Mouse (Mus musculus): Measurements from ENCODE around the gene Crls1. TPM values are rescaled to one million over a fixed set of nuclear protein-coding genes. Genes with fewer than 3 reads are reported as not detected.

The Crls1 gene
- total RNA-seq, 2 experiments from 2014 or later = 15.1 to 16.0 TPM

DNA sequence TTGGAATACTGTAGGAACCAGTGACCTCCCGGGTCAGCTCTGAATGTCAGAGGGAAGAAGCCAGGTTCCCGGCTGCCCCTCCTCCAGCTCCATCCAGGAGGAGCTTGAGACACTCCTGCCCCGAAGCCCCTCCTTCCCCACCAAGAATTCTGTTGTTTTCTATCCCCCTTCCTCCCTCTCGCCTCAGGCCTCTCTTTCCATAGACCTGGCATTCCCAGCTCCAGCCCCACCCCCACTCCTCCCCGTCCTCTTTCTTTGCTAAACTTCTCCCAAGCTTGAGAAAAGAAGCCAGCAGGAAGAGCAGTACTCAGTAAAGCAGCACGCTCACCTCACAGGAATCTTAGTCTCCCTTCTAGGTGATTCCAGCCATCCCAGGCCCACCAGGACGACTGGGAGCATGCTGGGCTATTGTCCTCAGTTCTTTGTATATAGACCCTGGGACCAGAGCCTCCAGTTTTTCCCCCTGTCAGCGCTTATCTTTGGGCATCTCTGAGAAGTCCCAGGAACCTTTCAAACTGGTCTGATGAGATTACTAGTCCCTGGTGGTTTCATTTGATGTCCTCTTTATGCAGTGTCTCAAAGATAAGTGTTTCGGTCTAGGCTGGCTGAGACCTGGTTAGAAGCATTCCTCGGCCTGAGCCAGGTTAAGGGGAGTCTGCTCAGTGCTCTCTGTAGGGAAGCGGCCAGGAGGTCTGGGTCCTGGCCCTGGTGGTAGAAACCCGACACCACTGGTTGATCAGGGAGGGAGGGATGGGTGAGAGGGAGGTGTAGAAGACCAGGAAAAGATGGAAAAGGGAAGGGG is 34.6 kb downstream of the Crls1 start, which contains the start of gene Lrrn4:
Gene Lrrn4 (minus strand): TSS at position 48 of the 802 bp plus-strand sequence.
- intact Hi-C loops (cut with DNase I) = no loop called here

DNA sequence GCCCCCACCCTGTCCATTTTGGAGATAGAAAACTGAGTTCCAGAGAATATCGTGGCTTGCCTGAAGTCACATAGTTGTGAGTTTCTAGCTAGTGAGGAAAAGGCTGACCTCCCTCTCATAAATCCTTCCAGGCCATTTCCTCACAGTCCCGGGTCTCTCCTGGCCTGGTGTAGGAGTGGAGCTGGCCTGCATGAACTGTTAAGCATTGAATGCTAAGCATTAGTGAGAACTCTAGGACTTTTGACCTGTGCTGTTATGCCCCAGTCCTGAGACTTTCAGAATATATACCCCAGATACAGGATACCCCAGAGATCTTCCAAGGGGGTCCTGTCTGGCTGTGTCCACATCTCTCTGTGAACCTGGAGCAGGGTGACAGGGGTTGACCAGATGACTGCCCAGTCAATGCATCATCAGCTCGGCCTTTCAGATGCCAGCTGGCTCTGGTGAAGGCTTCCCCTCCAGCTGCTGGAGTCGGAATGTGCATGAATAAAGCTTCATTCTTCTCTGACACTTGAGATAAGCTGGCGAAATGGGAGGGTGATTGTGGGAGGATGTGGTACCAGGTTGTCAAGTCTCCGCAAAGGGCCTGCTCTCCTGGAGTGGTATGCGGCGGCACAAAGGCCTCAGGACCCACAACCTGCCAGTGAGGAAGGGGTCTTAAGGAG is 38.0 kb downstream of the Crls1 start:
- no peak for DNase-seq
- intact Hi-C loops (cut with DNase I) = loop anchor here (1.0 kb wide), 1 partner anchor 12 kb away; no protein-coding TSS in a partner anchor

More for the DNA sequence above, 34.6 kb downstream of the Crls1 start, which contains the start of gene Lrrn4:
- DNase-seq = no peak

GRCm38 (mm10) chr2:132885312-132885711 is 38.8 kb downstream of the Crls1 start:
- intact Hi-C loops (cut with DNase I) = no loop called here
- no peak for DNase-seq

GRCm38 (mm10) chr2:132893826-132894225 is 47.4 kb downstream of the Crls1 start:
- no peak for DNase-seq
- intact Hi-C loops (cut with DNase I) = no loop called here

- intact Hi-C loops (cut with DNase I) = loop anchor here (2.0 kb wide), 1 partner anchor 19 kb away; no protein-coding TSS in a partner anchor
- DNase-seq = no peak
These were observed 51.7 kb downstream of the Crls1 start for GRCm38 (mm10) chr2:132898211-132898610.

DNA sequence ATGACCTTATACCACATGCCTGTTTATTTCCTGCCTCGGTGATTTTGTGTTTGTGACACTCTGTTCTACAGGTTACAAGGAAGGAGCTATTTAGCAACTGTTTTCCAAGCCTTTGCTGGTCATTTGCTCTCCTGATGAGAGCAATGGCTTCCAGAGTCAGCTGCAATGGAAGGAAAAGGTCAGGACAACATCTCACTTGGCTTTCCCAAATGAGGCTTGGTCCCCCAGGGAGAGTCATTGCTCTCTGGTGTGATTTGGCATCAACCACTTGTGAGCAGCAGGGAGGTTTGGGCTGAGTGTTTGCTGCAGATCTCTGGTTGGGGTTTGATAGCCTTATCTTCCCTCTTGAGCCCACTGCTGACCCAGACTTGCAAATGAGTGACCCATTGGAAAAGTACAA is 54.1 kb downstream of the Crls1 start:
- no peak for DNase-seq
- intact Hi-C loops (cut with DNase I) = loop anchor here (10.0 kb wide), 1 partner anchor 186 kb away; no protein-coding TSS in a partner anchor

DNA sequence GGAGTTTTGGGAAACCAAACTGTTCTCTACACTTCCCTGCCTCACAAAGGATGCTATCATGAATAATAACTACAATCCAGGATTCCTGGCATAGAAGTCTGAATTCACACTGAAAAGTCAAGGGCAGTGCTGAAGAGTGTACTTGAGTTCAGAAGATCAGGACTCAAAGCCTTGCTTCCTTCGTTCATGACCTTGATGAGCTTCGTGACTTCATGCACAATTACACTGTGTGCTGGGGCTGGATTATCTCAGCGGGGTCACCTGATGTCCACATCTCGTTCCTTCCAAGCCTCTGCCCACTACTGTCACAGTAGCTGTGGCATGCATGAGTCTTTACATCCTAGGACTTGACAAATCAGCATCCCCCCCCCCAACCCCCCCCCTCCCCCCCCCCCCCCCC is 55.2 kb downstream of the Crls1 start:
- no peak for DNase-seq
- intact Hi-C loops (cut with DNase I) = loop anchor here (10.0 kb wide), 1 partner anchor 187 kb away; no protein-coding TSS in a partner anchor

DNA sequence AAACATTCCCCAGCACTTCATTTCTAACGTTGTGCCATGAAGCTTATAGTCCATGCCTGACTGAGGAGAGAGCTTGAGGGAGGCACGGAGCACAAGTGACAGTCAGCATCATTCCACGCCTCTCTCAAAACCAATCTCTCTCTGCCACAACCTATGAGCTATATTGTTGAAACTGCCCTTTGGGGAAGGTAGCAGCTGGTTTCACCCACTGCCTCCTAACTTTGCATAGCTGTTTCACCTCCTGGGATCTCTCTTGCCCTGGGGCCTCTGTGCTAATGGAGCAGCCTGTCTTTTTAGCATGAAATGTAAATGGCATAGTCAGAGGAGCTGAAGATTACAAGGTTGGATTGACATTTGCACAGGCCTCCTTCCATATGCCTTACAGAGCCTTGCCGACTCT is 55.6 kb downstream of the Crls1 start:
- intact Hi-C loops (cut with DNase I) = loop anchor here (10.0 kb wide), 1 partner anchor 187 kb away; no protein-coding TSS in a partner anchor
- no peak for DNase-seq

- intact Hi-C loops (cut with DNase I) = loop anchor here (1.0 to 10.0 kb wide), 2 partner anchors 57 to 189 kb away; partner anchors contain the start of gene Crls1
- peak; percentile 24 to 53 for DNase-seq
These were observed 57.0 kb downstream of the Crls1 start for GRCm38 (mm10) chr2:132903498-132903897.

DNA sequence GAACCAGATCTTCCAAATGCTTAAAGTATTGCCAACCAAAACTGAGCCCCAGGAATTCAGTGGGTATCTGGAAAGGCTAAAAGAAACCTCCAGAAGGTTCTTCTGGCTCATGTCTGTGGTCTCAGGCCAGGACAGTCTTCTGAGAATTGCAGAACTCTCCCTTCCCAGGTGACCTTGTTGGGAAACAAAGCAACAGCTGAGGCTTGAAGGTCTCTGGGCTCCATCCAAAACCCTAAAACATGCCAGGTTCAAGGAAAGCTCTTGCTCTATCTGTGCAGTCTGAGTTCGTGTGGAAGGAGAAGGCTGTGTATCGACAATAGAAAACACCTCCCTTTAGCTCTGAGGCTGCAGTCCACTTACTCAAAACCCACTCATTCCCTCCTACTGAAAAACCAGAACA is 58.5 kb downstream of the Crls1 start:
- DNase-seq = no peak
- intact Hi-C loops (cut with DNase I) = loop anchor here (10.0 kb wide), 1 partner anchor 190 kb away; no protein-coding TSS in a partner anchor

DNA sequence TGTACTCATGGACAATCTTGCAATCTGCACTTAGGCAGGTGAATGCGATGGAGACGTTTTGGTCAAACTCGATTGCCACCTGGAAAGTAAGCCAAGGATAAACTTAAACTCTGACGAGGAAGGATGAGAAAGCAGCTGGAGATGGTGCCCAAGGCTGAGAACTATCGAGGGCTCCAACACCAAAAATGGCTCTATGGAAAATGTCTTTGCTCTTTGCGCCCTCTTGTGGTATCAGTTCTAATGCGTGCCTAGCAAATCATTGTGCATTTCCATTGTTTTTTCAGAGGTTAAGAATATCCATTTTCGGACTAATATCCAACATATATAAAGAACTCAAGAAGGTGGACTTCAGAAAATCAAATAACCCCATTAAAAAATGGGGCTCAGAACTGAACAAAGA is 60.3 kb downstream of the Crls1 start:
- intact Hi-C loops (cut with DNase I) = loop anchor here (2.0 to 10.0 kb wide), 2 partner anchors 192 to 390 kb away; no protein-coding TSS in a partner anchor
- peak in 1 of 2 experiments; percentile 48 for DNase-seq

DNA sequence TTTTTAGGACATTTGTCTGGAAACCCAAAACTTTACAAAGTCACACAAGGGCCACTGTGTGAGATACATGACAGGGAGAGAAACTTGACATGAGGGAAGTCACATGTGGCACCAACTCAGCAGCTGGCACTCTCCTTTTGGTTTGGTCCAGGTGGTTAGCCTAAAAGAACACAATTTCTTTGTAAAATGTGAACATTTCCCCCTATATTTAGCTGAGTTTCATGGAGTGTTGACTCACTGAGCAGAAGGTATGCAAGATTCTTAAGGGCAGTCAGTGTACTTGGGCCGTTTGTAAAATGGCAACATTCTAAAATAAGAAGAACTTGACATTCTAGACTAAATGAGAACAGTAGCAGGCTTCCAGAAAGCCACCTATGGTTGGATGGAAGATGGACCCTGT is 68.3 kb downstream of the Crls1 start:
- DNase-seq = no peak
- intact Hi-C loops (cut with DNase I) = no loop called here

Other genes with a start within 250 kb of the Crls1 start
- 10 to 100 TPM; 33.2 to 39.7 TPM for gene Shld1, start 159.7 kb upstream of the Crls1 start, total RNA-seq (2021)
- under 1 TPM; 0.17 to 0.53 TPM for gene Chgb, start 65.4 kb upstream of the Crls1 start, total RNA-seq (2021)
- gene Trmt6, start 30.6 kb upstream of the Crls1 start, total RNA-seq (2021) = 1 to 10 TPM; 6.9 to 7.9 TPM
- 1 to 10 TPM; 2.6 to 2.9 TPM for gene Mcm8, start 30.5 kb upstream of the Crls1 start, total RNA-seq (2021)
- gene Lrrn4, start 34.2 kb downstream of the Crls1 start, total RNA-seq (2021) = 1 to 10 TPM; 7.2 to 8.0 TPM
- under 1 TPM in 1 of 2 experiments, not detected in 1; 0.10 TPM for gene Fermt1, start 99.2 kb downstream of the Crls1 start, total RNA-seq (2021)

Measured in heart, postnatal 14 days (tissue).